Mouse (Mus musculus) intestine, postnatal 0 days (tissue): Measurements from ENCODE around the gene Mrap2. TPM values are rescaled to one million over a fixed set of nuclear protein-coding genes. Genes with fewer than 3 reads are reported as not detected.

Source experiments
- ATAC-seq: fragments of 200-750 bp; cut with Nextera tagmentation; 2 replicates; pipeline ENCODE4 v1.8.0; 2017; ENCODE audit warnings: mild to moderate bottlenecking, moderate TSS enrichment, moderate library complexity
- H3K27ac ChIP-seq: fragments of 300-500 bp; sonication (generic); 2 replicates; pipeline ENCODE4 v1.5.1; 2014; ENCODE audit warnings: mild to moderate bottlenecking, low read depth, low read length, moderate library complexity
- H3K27me3 ChIP-seq: fragments of 300-500 bp; sonication (generic); replicated peaks from 2 replicates; pipeline ENCODE4 v1.6.1; 2014; ENCODE audit warnings: low read length, mixed read lengths; ENCODE audit not compliant: control insufficient read depth, insufficient read depth
- H3K36me3 ChIP-seq: fragments of 300-500 bp; sonication (generic); 2 replicates; pipeline ENCODE4 v1.6.1; 2014; ENCODE audit warnings: mild to moderate bottlenecking, moderate library complexity; ENCODE audit not compliant: control insufficient read depth, insufficient read depth
- H3K4me1 ChIP-seq: fragments of 300-500 bp; sonication (generic); replicated peaks from 2 replicates; pipeline ENCODE4 v1.6.1; 2014; ENCODE audit warnings: antibody characterized with exemption, low read length, mixed read lengths; ENCODE audit not compliant: control insufficient read depth, insufficient read depth
- H3K4me2 ChIP-seq: fragments of 300-500 bp; sonication (generic); replicated peaks from 2 replicates; pipeline ENCODE4 v1.6.1; 2014; ENCODE audit warnings: low read depth, mild to moderate bottlenecking, moderate library complexity
- H3K4me3 ChIP-seq: fragments of 300-500 bp; sonication (generic); 2 replicates; pipeline ENCODE4 v1.5.1; 2014; ENCODE audit warnings: low read depth, low read length
- H3K9ac ChIP-seq: fragments of 300-500 bp; sonication (generic); 2 replicates; pipeline ENCODE4 v1.6.1; 2014; ENCODE audit warnings: mild to moderate bottlenecking, low read depth, low read length
- H3K9me3 ChIP-seq: fragments of 300-500 bp; sonication (generic); 2 replicates; pipeline ENCODE4 v1.6.1; 2016; ENCODE audit warnings: mixed run types; ENCODE audit not compliant: control insufficient read depth
- CTCF ChIP-seq: sonication (generic); IDR thresholded peaks from 2 replicates; pipeline ENCODE4 v1.5.1; 2016; ENCODE audit warnings: low read depth, mild to moderate bottlenecking, control low read depth, antibody characterized with exemption, moderate library complexity
- WGBS: fragments of 180-500 bp; shearing (Covaris S2); extraction: QIAGEN DNeasy Blood & Tissue Kit; methylation state at CpG from one replicate; pipeline ENCODE4 v1.1.7; 2014; 5-methylcytosine and 5-hydroxymethylcytosine counted together
- polyA plus RNA-seq: library from polyadenylated mRNA; unstranded; fragments of >200 nt; fragmentation: Nextera tagmentation; extraction: Ambion mirVana; gene quantifications from 2 replicates; pipeline ENCODE4 v1.2.1, GENCODE M21; 2015

Mrap2 gene
- polyA plus RNA-seq, 1 experiment from 2014 or later, result 0.30 TPM

DNA sequence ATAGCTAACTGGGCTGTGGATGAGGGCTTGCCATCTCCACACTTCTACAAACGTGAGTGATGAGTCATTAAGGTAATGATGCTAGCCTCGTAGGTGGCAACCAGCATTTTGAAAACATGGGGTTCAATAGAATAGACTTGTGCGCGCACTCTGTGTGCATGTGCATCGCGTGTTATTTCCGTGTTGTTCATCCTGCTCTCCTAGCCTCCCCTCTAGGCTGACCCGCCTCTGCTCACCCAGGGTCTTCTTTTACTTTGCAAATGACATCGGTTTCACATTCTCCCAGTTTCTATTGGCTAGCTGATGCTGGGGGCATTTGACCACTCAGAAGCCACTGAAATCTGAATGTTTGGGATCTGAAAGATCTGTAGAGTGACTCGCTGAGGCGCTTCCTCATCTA lies 1.6 kb downstream of the Mrap2 start:
- Histone ChIP-seq H3K4me3 (no peak overlapping the region), H3K4me1 (no peaks in the 10 kb centered on the region), H3K9me3 (no peaks in the 10 kb centered on the region), H3K27ac (no peak overlapping the region), H3K27me3 (peaks cover 29% of the 10 kb centered on the region), H3K4me2 (no peak overlapping the region), H3K9ac (no peak overlapping the region), H3K36me3 (no peaks in the 10 kb centered on the region)
- TF ChIP-seq CTCF, result no peak
- no peak for ATAC-seq
- 33% methylated on average over 11 of the region's 11 CpGs for WGBS

DNA sequence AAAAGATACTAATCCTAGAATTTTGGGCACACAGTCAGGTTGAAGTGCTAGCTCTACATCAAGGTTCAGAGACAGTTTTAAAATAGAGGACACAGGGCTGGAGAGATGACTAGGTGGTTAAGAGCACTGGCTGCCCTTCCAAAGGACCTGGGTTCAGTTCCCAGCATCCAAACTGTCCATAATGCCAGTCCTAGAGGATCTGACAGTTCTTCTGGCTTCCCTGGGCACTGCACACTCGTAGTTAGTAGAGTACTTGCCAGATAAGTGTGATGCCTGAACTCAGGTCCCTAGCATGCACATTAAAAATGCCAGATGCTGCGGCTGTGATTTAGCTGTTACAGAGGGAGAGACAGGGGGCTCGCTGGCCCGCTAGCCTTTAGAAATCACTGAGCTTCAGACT lies 2.3 kb downstream of the Mrap2 start:
- 79% methylated on average over 4 of the region's 4 CpGs for WGBS
- H3K4me3 ChIP-seq, result no peak overlapping the region
- no peak for ATAC-seq
- no peak overlapping the region for H3K27ac ChIP-seq
- H3K36me3 ChIP-seq, result no peaks in the 10 kb centered on the region
- H3K4me1 ChIP-seq, result no peaks in the 10 kb centered on the region
- H3K9ac ChIP-seq, result no peak overlapping the region
- no peak for TF ChIP-seq CTCF
- peaks cover 29% of the 10 kb centered on the region for H3K27me3 ChIP-seq
- H3K9me3 ChIP-seq, result no peaks in the 10 kb centered on the region
- H3K4me2 ChIP-seq, result no peak overlapping the region

DNA sequence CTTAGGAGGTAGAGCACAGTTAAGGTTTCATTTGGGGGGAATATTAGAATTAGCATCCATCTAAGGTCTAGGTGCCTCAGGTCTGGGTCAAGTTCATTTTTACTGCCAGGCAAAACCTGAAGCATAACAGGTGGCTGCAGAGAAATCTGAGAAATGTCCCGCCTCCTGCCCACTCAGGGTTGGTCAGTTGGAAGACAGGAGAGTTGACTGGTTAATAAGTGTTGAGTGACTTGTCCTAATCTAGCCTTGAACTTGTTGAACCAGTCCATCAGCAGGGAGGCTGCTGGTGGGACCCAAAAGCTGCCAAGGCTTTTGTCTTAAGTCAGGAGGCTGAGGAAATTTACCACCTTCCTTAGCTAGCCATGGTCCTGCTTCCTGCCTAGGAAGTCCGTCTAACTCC lies 3.8 kb downstream of the Mrap2 start:
- Histone ChIP-seq H3K9me3 (no peaks in the 10 kb centered on the region), H3K36me3 (no peaks in the 10 kb centered on the region), H3K27ac (no peak overlapping the region), H3K9ac (no peak overlapping the region), H3K4me1 (no peaks in the 10 kb centered on the region), H3K4me2 (no peak overlapping the region), H3K27me3 (peaks cover 29% of the 10 kb centered on the region), H3K4me3 (no peak overlapping the region)
- 64% methylated on average over 2 of the region's 2 CpGs for WGBS
- ATAC-seq, result no peak
- no peak for TF ChIP-seq CTCF

DNA sequence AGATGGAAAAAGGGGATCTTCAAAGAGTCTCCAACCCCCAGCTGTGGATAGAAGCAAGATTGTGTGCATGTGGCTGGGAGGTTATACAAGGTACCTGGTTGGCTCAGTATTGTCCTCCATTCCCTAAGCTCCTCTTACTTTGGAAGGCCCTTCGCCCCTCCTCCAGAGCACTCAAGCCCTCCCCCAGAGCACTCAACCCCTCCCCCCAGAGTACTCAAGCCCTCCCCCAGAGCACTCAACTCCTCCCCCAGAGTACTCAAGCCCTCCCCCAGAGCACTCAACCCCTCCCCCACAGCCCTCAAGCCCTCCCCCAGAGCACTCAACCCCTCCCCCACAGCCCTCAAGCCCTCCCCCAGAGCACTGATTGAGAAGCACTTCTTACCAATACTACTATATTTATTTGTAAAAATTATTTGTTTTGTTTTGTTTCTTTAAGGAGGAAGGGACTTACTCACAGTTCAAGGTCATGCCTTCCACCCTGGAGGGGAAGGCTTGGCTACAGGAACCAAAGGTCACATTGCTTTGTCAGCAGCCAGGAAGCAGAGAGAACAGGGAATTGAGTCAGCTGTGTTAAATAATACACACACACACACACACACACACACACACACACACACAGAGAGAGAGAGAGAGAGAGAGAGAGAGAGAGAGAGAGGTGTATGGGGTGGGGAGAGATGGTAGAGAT lies 8.7 kb downstream of the Mrap2 start:
- ATAC-seq, result no peak
- no peak overlapping the region for H3K4me2 ChIP-seq
- no peak overlapping the region for H3K9ac ChIP-seq
- no peak overlapping the region for H3K27ac ChIP-seq
- WGBS, result 100% methylated on average over 1 of the region's 1 CpGs
- no peak overlapping the region for H3K4me3 ChIP-seq
- H3K4me1 ChIP-seq, result no peaks in the 10 kb centered on the region
- no peaks in the 10 kb centered on the region for H3K36me3 ChIP-seq
- TF ChIP-seq CTCF, result no peak
- no peaks in the 10 kb centered on the region for H3K27me3 ChIP-seq
- H3K9me3 ChIP-seq, result no peaks in the 10 kb centered on the region

DNA sequence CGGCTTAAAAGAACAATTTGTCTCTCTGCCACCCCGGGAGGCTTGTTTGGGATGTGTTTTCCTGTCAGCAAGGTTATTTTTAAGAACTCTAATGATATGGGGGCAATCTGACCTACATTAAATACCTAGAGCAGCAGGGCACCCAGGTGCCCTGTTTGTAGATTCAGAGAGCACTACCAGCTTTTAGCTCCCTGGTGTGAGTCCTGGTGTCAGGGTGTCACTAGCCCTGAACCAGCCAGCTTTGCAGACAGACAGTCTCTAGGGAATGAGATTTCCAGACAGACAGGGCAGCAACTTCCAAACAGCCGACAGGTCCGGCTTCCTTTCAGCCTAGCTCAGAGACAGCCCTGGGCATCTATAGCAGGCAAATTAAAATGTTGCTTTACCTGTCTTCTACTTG lies 18.5 kb downstream of the Mrap2 start:
- ATAC-seq, result no peak
- no peaks in the 10 kb centered on the region for H3K4me1 ChIP-seq
- no peak overlapping the region for H3K4me3 ChIP-seq
- H3K27ac ChIP-seq, result no peak overlapping the region
- H3K9ac ChIP-seq, result no peak overlapping the region
- no peak for TF ChIP-seq CTCF
- H3K9me3 ChIP-seq, result no peaks in the 10 kb centered on the region
- no peak overlapping the region for H3K4me2 ChIP-seq
- no peaks in the 10 kb centered on the region for H3K27me3 ChIP-seq
- no peaks in the 10 kb centered on the region for H3K36me3 ChIP-seq
- 87% methylated on average over 4 of the region's 4 CpGs for WGBS

DNA sequence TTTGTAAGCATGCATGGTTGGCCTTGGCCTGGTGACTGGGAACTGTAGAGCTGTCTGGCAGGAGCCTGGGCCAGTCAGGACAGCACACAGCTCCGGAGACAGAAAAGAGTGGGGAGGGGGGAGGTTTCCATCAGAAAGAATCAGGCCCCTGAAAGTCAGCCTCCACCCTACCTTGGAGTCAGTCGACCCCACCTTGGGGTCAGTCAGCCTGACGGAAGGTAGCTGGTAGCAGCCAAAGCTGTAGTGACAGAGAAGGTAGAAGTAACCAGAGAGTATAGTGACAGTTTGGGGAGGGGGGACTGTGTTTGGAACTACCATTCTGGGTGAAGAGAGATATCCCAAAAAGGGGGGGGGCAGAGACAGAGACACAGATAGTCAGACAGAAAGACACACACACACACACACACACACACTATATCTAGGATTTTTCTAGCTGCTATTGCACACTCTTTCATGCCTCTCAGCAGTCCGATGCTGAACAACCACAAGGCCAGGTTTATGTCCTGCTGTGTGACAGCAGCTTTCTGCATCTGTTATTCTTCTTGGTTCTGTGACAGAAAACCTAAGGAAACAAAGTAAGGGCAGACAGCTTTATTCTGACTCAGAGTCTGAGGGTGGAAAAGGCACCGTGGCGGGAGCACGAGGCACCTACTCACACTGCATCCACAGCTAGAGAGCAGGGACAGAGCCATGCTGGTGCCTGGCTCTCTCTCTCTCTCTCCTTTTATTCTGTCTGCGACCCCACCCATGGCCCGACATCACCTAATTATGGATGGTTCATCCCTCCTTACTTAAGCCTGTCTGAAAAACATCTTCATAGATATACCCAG lies 23.1 kb downstream of the Mrap2 start:
- no peak overlapping the region for H3K4me2 ChIP-seq
- ATAC-seq, result no peak
- no peaks in the 10 kb centered on the region for H3K27me3 ChIP-seq
- no peaks in the 10 kb centered on the region for H3K4me1 ChIP-seq
- no peak for TF ChIP-seq CTCF
- H3K36me3 ChIP-seq, result no peaks in the 10 kb centered on the region
- no peak overlapping the region for H3K27ac ChIP-seq
- no peak overlapping the region for H3K9ac ChIP-seq
- WGBS, result 75% methylated on average over 9 of the region's 9 CpGs
- H3K9me3 ChIP-seq, result no peaks in the 10 kb centered on the region
- no peak overlapping the region for H3K4me3 ChIP-seq
